Mouse (Mus musculus) lung, postnatal 0 days (tissue): ENCODE measurements around the gene Nisch. TPM values are rescaled to one million over a fixed set of nuclear protein-coding genes. Genes with fewer than 3 reads are reported as not detected.

ENCODE experiments used
- ATAC-seq: fragments of 200-750 bp; cut with Nextera tagmentation; 2 replicates; pipeline ENCODE4 v1.8.0; 2017; ENCODE audit warnings: moderate library complexity
- DNase-seq: peaks from one replicate; pipeline ENCODE4 v3.0.0-alpha.2; 2016; ENCODE audit warnings: low spot score
- H3K27ac ChIP-seq: fragments of 300-500 bp; sonication (generic); 2 replicates; pipeline ENCODE4 v1.5.1; 2014; ENCODE audit warnings: antibody characterized with exemption, mild to moderate bottlenecking, low read length, mixed read lengths
- H3K27me3 ChIP-seq: fragments of 300-500 bp; sonication (generic); replicated peaks from 2 replicates; pipeline ENCODE4 v1.6.1; 2014; ENCODE audit warnings: low read length, mixed read lengths; ENCODE audit not compliant: insufficient read depth
- H3K36me3 ChIP-seq: fragments of 300-500 bp; sonication (generic); 2 replicates; pipeline ENCODE4 v1.6.1; 2014; ENCODE audit warnings: low read length, mixed read lengths; ENCODE audit not compliant: insufficient read depth
- H3K4me1 ChIP-seq: fragments of 300-500 bp; sonication (generic); 2 replicates; pipeline ENCODE4 v1.6.1; 2014; ENCODE audit warnings: antibody characterized with exemption, low read depth, low read length, mixed read lengths; ENCODE audit not compliant: insufficient read depth
- H3K4me2 ChIP-seq: fragments of 300-500 bp; sonication (generic); replicated peaks from 2 replicates; pipeline ENCODE4 v1.6.1; 2014; ENCODE audit warnings: low read depth, mild to moderate bottlenecking, low read length, moderate library complexity, mixed read lengths
- H3K4me3 ChIP-seq: fragments of 300-500 bp; sonication (generic); 2 replicates; pipeline ENCODE4 v1.5.1; 2014; ENCODE audit warnings: low read depth, low read length
- H3K9ac ChIP-seq: fragments of 300-500 bp; sonication (generic); replicated peaks from 2 replicates; pipeline ENCODE4 v1.6.1; 2014; ENCODE audit warnings: low read depth, mild to moderate bottlenecking
- H3K9me3 ChIP-seq: fragments of 300-500 bp; sonication (generic); 2 replicates; pipeline ENCODE4 v1.6.1; 2016; ENCODE audit warnings: low read length, mixed read lengths
- CTCF ChIP-seq: IDR thresholded peaks from 2 replicates; pipeline ENCODE4 v1.5.1; 2016; ENCODE audit warnings: antibody characterized with exemption, mild to moderate bottlenecking
- EP300 ChIP-seq: IDR thresholded peaks from 2 replicates; pipeline ENCODE4 v1.6.1; 2016; ENCODE audit warnings: antibody characterized with exemption, mild to moderate bottlenecking, control low read depth
- WGBS: fragments of 180-500 bp; shearing (Covaris S2); extraction: QIAGEN DNeasy Blood & Tissue Kit; methylation state at CpG from one replicate; pipeline ENCODE4 v1.1.7; 2014; 5-methylcytosine and 5-hydroxymethylcytosine counted together
- polyA plus RNA-seq: library from polyadenylated mRNA; unstranded; fragments of >200 nt; fragmentation: Nextera tagmentation; extraction: Ambion mirVana; gene quantifications from 2 replicates; pipeline ENCODE4 v1.2.1, GENCODE M21; 2015

Nisch gene
- polyA plus RNA-seq: 196 and 224 TPM in 2 replicates

DNA sequence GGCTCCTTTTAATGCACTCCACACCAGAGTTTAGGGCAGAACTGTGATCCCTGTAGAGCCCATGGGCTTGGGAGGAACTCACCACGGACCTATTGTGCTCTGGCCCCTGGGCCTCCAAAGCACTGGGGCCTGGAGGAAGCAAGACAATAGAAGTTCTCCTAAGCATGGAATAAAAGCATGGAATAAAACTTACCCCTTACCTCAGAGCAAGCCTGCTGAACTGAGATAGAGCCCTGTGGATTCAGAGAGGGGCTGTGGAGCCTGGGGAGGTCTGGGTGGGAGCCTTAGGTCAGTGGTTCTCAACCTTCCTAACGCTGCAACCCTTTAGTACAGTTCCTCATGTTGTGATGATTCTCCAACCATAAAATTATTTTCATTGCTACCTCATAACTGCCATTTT lies at the start of gene Nisch:
Gene Nisch (minus strand): TSS at position 101 of the 400 bp plus-strand sequence.
- Histone ChIP-seq H3K27ac (peak within 1 kb of the TSS; percentile 33; the same call in 1 of the 2 replicates), H3K9ac (peak within 1 kb of the TSS; percentile 20; the same call in 1 of the 2 replicates), H3K9me3 (no peaks in the 10 kb centered on the region), H3K4me3 (peak within 1 kb of the TSS; percentile 12), H3K4me1 (no peaks in the 10 kb centered on the region; the same call in 1 of the 2 replicates), H3K27me3 (no peaks in the 10 kb centered on the region), H3K36me3 (no peaks in the 10 kb centered on the region), H3K4me2 (peak within 1 kb of the TSS; percentile 23)
- no peak for TF ChIP-seq CTCF
- TF ChIP-seq EP300: no peak
- DNase-seq (no peak), ATAC-seq (no peak)
- 49% methylated on average over 2 of the region's 2 CpGs for WGBS

DNA sequence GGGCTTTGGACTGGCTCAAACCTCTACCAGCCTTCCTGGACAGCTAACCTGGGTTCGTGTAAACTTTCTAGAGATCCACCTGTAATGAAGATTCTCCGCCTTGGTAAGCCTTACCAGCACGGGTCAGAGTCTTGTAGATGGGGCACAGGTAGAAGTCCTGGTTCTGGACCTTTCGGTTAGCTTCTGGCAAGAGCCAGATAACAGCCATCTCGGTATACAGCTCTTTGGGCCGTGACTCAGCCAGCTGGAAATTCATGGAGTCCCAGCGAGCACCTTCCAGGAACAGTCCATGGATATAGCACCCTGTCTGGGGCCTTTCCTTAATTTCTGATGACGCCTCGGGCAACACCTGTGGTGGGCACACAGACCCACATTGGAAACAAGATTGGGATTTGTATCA lies 44.2 kb upstream of the Nisch start:
- Histone ChIP-seq H3K4me1 (no peaks in the 10 kb centered on the region), H3K9ac (no peak overlapping the region), H3K36me3 (peaks cover 33% of the 10 kb centered on the region), H3K27me3 (no peaks in the 10 kb centered on the region), H3K4me2 (no peak overlapping the region), H3K9me3 (no peaks in the 10 kb centered on the region), H3K4me3 (no peak overlapping the region), H3K27ac (no peak overlapping the region)
- DNase-seq (no peak), ATAC-seq (no peak)
- TF ChIP-seq EP300: no peak
- no peak for TF ChIP-seq CTCF
- WGBS: 97% methylated on average over 9 of the region's 9 CpGs

DNA sequence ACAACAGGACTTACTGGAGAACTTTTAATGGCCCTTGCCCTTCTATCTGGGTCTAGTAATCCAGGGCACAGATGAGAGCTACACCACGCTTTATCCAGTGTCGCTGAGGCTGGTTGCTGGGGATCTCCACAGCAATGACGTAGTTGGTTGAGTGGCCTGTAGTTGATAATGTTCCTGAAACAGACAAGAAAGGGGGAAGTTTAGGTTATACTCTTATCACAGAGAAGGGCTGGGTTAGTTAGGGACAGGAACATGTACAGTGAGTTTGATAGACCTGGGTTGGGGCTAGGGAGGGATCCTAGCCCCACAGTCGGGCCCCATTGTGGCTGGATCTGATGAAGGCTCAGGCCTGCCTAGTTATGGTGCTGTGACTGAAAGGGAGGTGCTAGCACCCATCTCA lies 43.6 kb upstream of the Nisch start:
- no peaks in the 10 kb centered on the region for H3K4me1 ChIP-seq
- H3K4me2 ChIP-seq: no peak overlapping the region
- 91% methylated on average over 4 of the region's 4 CpGs for WGBS
- H3K9ac ChIP-seq: no peak overlapping the region
- peaks cover 38% of the 10 kb centered on the region for H3K36me3 ChIP-seq
- DNase-seq (no peak), ATAC-seq (no peak)
- no peaks in the 10 kb centered on the region for H3K9me3 ChIP-seq
- no peak overlapping the region for H3K27ac ChIP-seq
- no peaks in the 10 kb centered on the region for H3K27me3 ChIP-seq
- H3K4me3 ChIP-seq: no peak overlapping the region
- TF ChIP-seq EP300: no peak
- TF ChIP-seq CTCF: no peak

DNA sequence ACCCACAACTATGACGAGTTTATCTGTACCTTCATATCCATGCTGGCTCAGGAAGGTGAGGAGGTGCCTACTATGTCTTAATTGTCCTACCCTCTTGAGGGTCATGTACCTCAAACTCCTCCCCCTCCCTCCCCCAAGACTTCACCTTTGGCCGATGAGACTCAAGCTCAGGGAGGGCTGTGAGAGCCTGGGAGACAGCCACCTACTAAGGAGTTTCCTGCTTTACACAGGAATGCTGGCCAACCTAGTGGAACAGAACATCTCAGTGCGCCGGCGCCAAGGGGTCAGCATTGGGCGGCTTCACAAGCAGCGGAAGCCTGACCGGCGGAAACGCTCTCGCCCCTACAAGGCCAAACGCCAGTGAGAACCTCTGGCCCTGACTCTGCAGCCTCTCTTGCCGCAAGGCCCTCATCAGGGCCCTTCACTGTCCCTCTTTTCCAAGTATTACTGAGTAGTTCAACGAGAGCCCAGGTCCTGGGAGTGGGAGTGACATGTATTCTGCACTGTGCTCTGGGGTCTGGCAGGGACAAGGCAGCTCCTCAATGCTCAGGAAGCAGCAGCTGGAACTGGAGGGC lies 41.8 kb upstream of the Nisch start:
- H3K4me2 ChIP-seq: no peak overlapping the region
- H3K4me1 ChIP-seq: no peaks in the 10 kb centered on the region
- no peaks in the 10 kb centered on the region for H3K27me3 ChIP-seq
- no peak overlapping the region for H3K9ac ChIP-seq
- no peaks in the 10 kb centered on the region for H3K9me3 ChIP-seq
- DNase-seq (no peak), ATAC-seq (no peak)
- H3K27ac ChIP-seq: no peak overlapping the region
- H3K4me3 ChIP-seq: no peak overlapping the region
- no peak for TF ChIP-seq EP300
- H3K36me3 ChIP-seq: peaks cover 52% of the 10 kb centered on the region
- WGBS: 88% methylated on average over 14 of the region's 14 CpGs

DNA sequence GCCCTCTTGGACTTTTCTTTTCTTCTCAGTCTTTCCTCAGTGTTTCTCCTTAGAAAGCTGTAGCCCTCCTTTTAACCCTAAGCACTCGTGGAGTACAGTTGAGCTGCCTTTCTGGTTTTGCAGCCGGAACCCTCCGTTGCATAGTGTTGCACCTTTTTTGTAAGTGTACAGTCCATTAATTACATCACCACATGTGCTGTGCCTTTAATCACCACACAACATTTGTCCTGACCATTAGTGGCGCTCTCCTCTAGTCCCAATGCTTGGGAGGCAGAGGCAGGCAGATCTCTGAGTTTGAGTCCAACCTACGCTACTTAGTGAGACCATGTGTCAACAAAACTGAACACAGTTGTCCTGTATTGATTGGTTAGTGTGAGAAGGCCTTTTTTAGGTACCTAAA lies 35.3 kb upstream of the Nisch start:
- Histone ChIP-seq H3K36me3 (peaks cover 28% of the 10 kb centered on the region), H3K27me3 (no peaks in the 10 kb centered on the region), H3K9ac (peak overlapping the region; percentile 98), H3K4me2 (peak overlapping the region; percentile 89), H3K27ac (no peak overlapping the region), H3K9me3 (no peaks in the 10 kb centered on the region), H3K4me1 (0 out of 2 replicates have a peak, but pooled peaks cover 4% of the 10 kb centered on the region), H3K4me3 (peak overlapping the region; percentile 99)
- no peak for DNase-seq
- no peak for ATAC-seq
- TF ChIP-seq CTCF (no peak), EP300 (no peak)
- WGBS: 83% methylated on average over 5 of the region's 5 CpGs

DNA sequence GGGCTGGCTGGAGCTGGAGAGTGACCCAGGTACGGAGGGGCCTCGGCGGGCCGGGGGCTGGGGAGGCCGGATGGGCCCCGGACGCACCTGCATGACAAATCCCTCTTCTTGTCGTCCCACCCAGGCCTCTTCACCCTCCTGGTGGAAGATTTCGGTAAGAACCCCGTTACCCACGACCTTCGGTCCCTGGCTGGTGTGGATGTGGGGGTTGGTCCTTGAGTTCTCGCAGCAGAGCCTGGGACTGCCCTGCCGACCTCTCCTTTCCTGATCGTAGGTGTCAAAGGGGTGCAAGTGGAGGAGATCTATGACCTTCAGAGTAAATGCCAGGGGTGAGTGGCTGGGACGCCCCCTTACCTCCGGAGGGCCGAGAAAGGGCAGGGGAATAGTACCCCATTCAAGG lies 34.9 kb upstream of the Nisch start:
- 2% methylated on average over 18 of the region's 18 CpGs for WGBS
- ATAC-seq: no peak
- Histone ChIP-seq H3K4me3 (peak overlapping the region; percentile 99), H3K9ac (peak overlapping the region; percentile 98), H3K27ac (peak overlapping the region; percentile 96), H3K4me2 (peak overlapping the region; percentile 89), H3K4me1 (0 out of 2 replicates have a peak, but pooled peaks cover 4% of the 10 kb centered on the region), H3K36me3 (peaks cover 27% of the 10 kb centered on the region), H3K27me3 (no peaks in the 10 kb centered on the region), H3K9me3 (no peaks in the 10 kb centered on the region)
- peak; percentile 37 for DNase-seq
- no peak for TF ChIP-seq CTCF
- no peak for TF ChIP-seq EP300
